Mouse (Mus musculus): ENCODE results near the gene Kcnk12. TPM values are rescaled to one million over a fixed set of nuclear protein-coding genes. Genes with fewer than 3 reads are reported as not detected.

The Kcnk12 gene
- polyA plus RNA-seq, 1 experiment from 2014 or later: 1.6 TPM

Other genes starting within 250 kb of the Kcnk12 start
- gene Epcam, start 162.0 kb downstream of the Kcnk12 start, polyA plus RNA-seq (2015; fragmentation: Nextera tagmentation; extraction: Ambion mirVana): 1.7 and 1.9 TPM in 2 replicates
- 73.1 and 77.9 TPM in 2 replicates for gene Msh2, start 125.7 kb downstream of the Kcnk12 start, polyA plus RNA-seq (2015; fragmentation: Nextera tagmentation; extraction: Ambion mirVana)
- not detected in 2 replicates for gene Rpl36-ps4, start 123.0 kb upstream of the Kcnk12 start, polyA plus RNA-seq (2015; fragmentation: Nextera tagmentation; extraction: Ambion mirVana)
- gene Msh6, start 177.1 kb upstream of the Kcnk12 start, polyA plus RNA-seq (2015; fragmentation: Nextera tagmentation; extraction: Ambion mirVana): 42.7 and 43.0 TPM in 2 replicates

All from forebrain, embryonic 15.5 days (tissue).